In genomic region chr7:127260309-127261111, GRCm38 (mm10) we compare ENCODE assay signal across 1 mouse cellular context.
A peak's percentile ranks its signal among the peaks of the same experiment; 100 is the strongest.
TF ChIP-seq lines count a peak whose summit lies in the region.

TSS of gene Dctpp1 (minus strand) at chr7:127260709.

TF ChIP-seq in CH12.LX, 34 proteins besides CTCF, POLR2A, EP300 and RAD21 (continued from another document):
- TF ChIP-seq MXI1 (IDR thresholded peaks at IDR 0.05; ENCODE audit: low read depth, low read length): peak; percentile 89
- TF ChIP-seq CHD1 (IDR thresholded peaks at IDR 0.05; ENCODE audit: low read depth, low read length): no peak
- peak; percentile 45; the same call in 1 of the 2 replicates for TF ChIP-seq MAZ (IDR thresholded peaks at IDR 0.05; ENCODE audit: low read depth, low read length)
- TF ChIP-seq ZKSCAN1 (IDR thresholded peaks at IDR 0.05; ENCODE audit: borderline replicate concordance, low read depth, low read length): no peak
- peak; percentile 6; the same call in 1 of the 2 replicates for TF ChIP-seq MEF2A (IDR thresholded peaks at IDR 0.05; ENCODE audit: borderline replicate concordance, low read depth, low read length)
- TF ChIP-seq GABPA (IDR thresholded peaks at IDR 0.05; ENCODE audit: insufficient replicate concordance, low read depth, low read length): no peak
- peak; percentile 72; the same call in 1 of the 2 replicates for TF ChIP-seq E2F4 (IDR thresholded peaks at IDR 0.05; ENCODE audit: insufficient replicate concordance, low read depth, low read length)
- no peak for TF ChIP-seq JUN (IDR thresholded peaks at IDR 0.05; ENCODE audit: insufficient read depth, low read depth, low read length)
- peak; percentile 74 for TF ChIP-seq NELFE (IDR thresholded peaks at IDR 0.05; ENCODE audit: low read depth, low read length)
- TF ChIP-seq SIN3A (IDR thresholded peaks at IDR 0.05; ENCODE audit: low read length): peak; percentile 97
- TF ChIP-seq NRF1 (IDR thresholded peaks at IDR 0.05; ENCODE audit: low read depth, low read length): 0 out of 2 replicates have a peak, but pooled peaks have one; percentile 9
- TF ChIP-seq MAX (IDR thresholded peaks at IDR 0.05; ENCODE audit: low read length): peak; percentile 90
TF ChIP-seq in CH12.LX: peak in this region for 20.
